Mouse (Mus musculus) embryonic facial prominence, embryonic 12.5 days (tissue): ENCODE data around the gene Rce1. TPM values are rescaled to one million over a fixed set of nuclear protein-coding genes. Genes with fewer than 3 reads are reported as not detected.
"Not testable (repeated sequence)": the region's sequence is repeated elsewhere in the genome, so short reads cannot be mapped to it uniquely, and the experiment has no call there.

Source experiments
- ATAC-seq: fragments of 200-750 bp; cut with Nextera tagmentation; 2 replicates; pipeline ENCODE4 v1.8.0; 2017; ENCODE audit not compliant: insufficient number of reproducible peaks, insufficient read depth, low FRiP score, low TSS enrichment
- H3K27ac ChIP-seq: fragments of 300-500 bp; sonication (generic); 2 replicates; pipeline ENCODE4 v1.5.1; 2016; ENCODE audit warnings: mild to moderate bottlenecking
- H3K27me3 ChIP-seq: fragments of 300-500 bp; sonication (generic); 2 replicates; pipeline ENCODE4 v1.6.1; 2016; ENCODE audit warnings: mild to moderate bottlenecking, moderate library complexity
- H3K36me3 ChIP-seq: fragments of 300-500 bp; sonication (generic); 2 replicates; pipeline ENCODE4 v1.6.1; 2016; ENCODE audit warnings: mild to moderate bottlenecking
- H3K4me1 ChIP-seq: fragments of 300-500 bp; sonication (generic); 2 replicates; pipeline ENCODE4 v1.6.1; 2016
- H3K4me2 ChIP-seq: fragments of 300-500 bp; sonication (generic); replicated peaks from 2 replicates; pipeline ENCODE4 v1.6.1; 2016; ENCODE audit warnings: mild to moderate bottlenecking, moderate library complexity
- H3K4me3 ChIP-seq: fragments of 300-500 bp; sonication (generic); 2 replicates; pipeline ENCODE4 v1.5.1; 2016; ENCODE audit warnings: mild to moderate bottlenecking
- H3K9ac ChIP-seq: fragments of 300-500 bp; sonication (generic); 2 replicates; pipeline ENCODE4 v1.6.1; 2016; ENCODE audit warnings: mild to moderate bottlenecking, moderate library complexity
- H3K9me3 ChIP-seq: fragments of 300-500 bp; sonication (generic); 2 replicates; pipeline ENCODE4 v1.6.1; 2016; ENCODE audit warnings: mild to moderate bottlenecking, moderate library complexity
- WGBS: fragments of 180-500 bp; shearing (Covaris S2); methylation state at CpG from one replicate; pipeline ENCODE4 v1.1.7; 2016; 5-methylcytosine and 5-hydroxymethylcytosine counted together
- microRNA-seq: library from miRNA; unstranded; fragments of <30 nt; microRNA quantifications from one replicate; pipeline ENCODE4, GENCODE M21; 2017
- polyA plus RNA-seq: library from polyadenylated mRNA; unstranded; fragments of >200 nt; fragmentation: Nextera tagmentation; extraction: Ambion mirVana; gene quantifications from 2 replicates; pipeline ENCODE4 v1.2.1, GENCODE M21; 2016

The Rce1 gene
- polyA plus RNA-seq, 1 experiment from 2014 or later, result 64.6 TPM

DNA sequence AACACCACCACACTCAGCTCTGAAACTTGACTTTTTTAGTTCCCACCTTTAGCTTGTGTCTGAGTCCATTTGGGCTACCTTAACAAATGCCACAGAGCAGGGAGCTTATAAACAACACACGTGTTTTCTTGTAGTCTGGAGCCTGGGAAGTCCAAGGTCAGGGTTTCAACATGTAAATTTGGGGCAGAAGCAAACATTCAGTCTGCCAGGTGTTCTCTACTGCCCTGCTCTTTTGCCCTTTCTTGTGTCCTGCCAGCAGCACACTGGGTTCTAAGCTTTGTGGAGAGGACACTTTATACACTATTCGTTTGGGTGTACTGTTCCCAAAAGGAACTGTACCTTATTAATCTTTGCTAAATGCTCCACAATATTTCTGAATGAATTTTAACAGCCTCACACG, 37.0 kb downstream of the Rce1 start:
- Histone ChIP-seq H3K27me3 (no peaks in the 10 kb centered on the region), H3K36me3 (no peaks in the 10 kb centered on the region), H3K4me3 (no peak overlapping the region), H3K4me1 (no peaks in the 10 kb centered on the region), H3K9ac (no peak overlapping the region), H3K4me2 (no peak overlapping the region), H3K27ac (no peak overlapping the region), H3K9me3 (no peaks in the 10 kb centered on the region)
- ATAC-seq, result no peak
- 70% methylated on average over 3 of the region's 3 CpGs for WGBS

DNA sequence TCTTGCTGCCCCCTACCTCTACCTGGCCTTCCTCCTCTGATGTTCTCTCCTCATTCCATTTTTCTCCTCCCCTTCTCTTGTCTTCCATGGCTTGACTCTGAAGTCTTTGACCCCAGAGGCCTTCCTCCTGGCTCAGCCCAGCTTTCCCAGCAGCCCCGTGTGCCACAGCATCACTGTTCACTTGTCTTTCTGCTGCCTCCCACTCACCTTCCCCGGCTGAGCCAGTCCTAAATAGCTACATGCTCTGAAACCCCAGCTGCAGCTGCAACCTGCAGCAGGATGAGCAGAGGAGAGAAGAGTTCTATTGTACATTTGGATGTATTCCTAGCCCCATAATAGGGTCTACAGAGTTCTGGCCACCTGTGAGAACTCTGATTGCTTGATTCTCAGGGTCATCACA, 38.0 kb downstream of the Rce1 start:
- no peak for ATAC-seq
- no peak overlapping the region for H3K27ac ChIP-seq
- H3K4me1 ChIP-seq, result no peaks in the 10 kb centered on the region
- no peaks in the 10 kb centered on the region for H3K27me3 ChIP-seq
- H3K4me3 ChIP-seq, result no peak overlapping the region
- no peaks in the 10 kb centered on the region for H3K9me3 ChIP-seq
- 59% methylated on average over 2 of the region's 2 CpGs for WGBS
- no peak overlapping the region for H3K4me2 ChIP-seq
- no peaks in the 10 kb centered on the region for H3K36me3 ChIP-seq
- H3K9ac ChIP-seq, result no peak overlapping the region

DNA sequence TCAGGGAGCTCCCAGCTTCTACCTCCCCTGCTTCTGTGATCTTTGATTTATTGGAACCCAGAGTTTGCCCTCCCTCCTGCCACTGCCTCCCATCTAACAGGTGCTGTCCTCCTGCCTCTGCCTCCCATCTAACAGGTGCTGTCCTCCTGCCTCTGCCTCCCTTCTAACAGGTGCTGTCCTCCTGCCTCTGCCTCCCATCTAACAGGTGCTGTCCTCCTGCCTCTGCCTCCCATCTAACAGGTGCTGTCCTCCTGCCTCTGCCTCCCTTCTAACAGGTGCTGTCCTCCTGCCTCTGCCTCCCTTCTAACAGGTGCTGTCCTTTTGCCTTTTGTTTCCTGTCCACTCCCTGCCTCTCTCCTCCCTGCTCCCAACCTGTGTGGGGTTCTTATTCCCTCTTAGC, 38.7 kb downstream of the Rce1 start:
- not testable (repeated sequence) for H3K4me1 ChIP-seq, H3K27ac ChIP-seq, ATAC-seq, H3K4me3 ChIP-seq, H3K9me3 ChIP-seq, H3K4me2 ChIP-seq, H3K27me3 ChIP-seq, H3K36me3 ChIP-seq, H3K9ac ChIP-seq

DNA sequence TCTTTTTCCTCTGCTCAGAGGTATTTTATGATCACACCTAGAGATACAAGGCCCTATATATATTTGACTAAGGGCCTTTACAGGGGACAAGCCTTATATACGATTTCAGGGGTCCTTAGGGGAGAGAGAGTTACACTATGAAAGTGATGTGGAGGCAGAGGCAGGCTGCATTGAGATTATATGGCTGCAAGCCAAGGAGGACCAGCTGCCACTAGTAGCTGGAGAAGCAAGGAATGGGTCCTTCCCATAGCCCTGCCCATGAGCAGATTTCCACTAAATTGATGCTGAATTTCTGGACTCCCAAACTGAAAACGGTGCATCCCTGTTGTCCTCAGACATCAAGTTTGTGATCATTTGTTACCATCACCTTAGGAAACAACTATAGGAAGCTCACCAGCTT, 41.6 kb downstream of the Rce1 start:
- H3K4me2 ChIP-seq, result no peak overlapping the region
- WGBS, result 74% methylated on average over 2 of the region's 2 CpGs
- no peak for ATAC-seq

DNA sequence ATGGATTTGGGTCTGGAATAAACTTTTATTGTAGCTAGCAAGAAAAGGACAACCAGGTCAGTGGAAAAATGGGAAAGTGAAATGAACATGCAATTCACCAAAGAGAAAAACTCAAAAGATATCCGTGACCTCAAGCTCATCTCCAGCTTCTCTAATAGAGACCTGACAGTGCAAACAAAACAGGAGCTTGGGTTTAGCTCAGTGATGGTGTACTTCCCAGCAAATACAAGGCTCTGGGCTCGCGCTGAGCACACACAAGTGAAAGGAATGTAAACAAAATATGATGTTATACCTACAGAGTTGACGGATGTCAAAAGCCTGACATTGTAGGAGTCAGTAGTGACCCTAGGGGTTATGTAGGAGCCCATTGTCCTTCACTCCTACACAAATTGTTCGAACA, 46.1 kb downstream of the Rce1 start:
- no peak for ATAC-seq
- Histone ChIP-seq H3K4me2 (no peak overlapping the region), H3K9me3 (no peaks in the 10 kb centered on the region), H3K36me3 (no peaks in the 10 kb centered on the region), H3K27ac (no peak overlapping the region), H3K9ac (no peak overlapping the region), H3K27me3 (no peaks in the 10 kb centered on the region), H3K4me3 (no peak overlapping the region), H3K4me1 (no peaks in the 10 kb centered on the region)
- 81% methylated on average over 5 of the region's 5 CpGs for WGBS

More for the DNA sequence above, 41.6 kb downstream of the Rce1 start:
- H3K27ac ChIP-seq, result no peak overlapping the region
- H3K9me3 ChIP-seq, result no peaks in the 10 kb centered on the region
- no peak overlapping the region for H3K4me3 ChIP-seq
- H3K36me3 ChIP-seq, result no peaks in the 10 kb centered on the region
- no peaks in the 10 kb centered on the region for H3K27me3 ChIP-seq
- H3K4me1 ChIP-seq, result no peaks in the 10 kb centered on the region
- H3K9ac ChIP-seq, result no peak overlapping the region

DNA sequence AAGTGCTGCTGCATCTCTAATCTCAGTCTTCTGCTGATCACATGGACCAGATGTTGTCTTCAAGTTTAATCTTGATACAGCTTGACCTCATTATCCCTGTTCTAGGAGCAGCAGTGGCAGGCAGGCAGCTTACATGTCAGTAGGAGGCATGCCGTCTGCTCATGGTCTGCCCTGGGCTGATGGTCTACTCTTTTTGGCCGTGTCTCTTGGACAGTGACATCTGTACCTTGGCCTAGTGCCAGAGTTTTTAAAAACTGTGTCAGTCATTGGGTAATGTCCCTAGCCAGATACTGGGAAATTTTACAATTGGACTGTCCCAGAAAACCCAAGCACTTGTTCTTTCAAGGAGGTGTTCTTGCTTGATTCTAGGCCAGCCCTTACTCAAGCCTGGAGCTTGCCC, 46.6 kb downstream of the Rce1 start:
- WGBS, result 65% methylated on average over 2 of the region's 2 CpGs
- no peak overlapping the region for H3K9ac ChIP-seq
- H3K27me3 ChIP-seq, result no peaks in the 10 kb centered on the region
- no peak overlapping the region for H3K4me3 ChIP-seq
- H3K4me2 ChIP-seq, result no peak overlapping the region
- H3K9me3 ChIP-seq, result no peaks in the 10 kb centered on the region
- ATAC-seq, result no peak
- H3K27ac ChIP-seq, result no peak overlapping the region
- no peaks in the 10 kb centered on the region for H3K36me3 ChIP-seq
- no peaks in the 10 kb centered on the region for H3K4me1 ChIP-seq

DNA sequence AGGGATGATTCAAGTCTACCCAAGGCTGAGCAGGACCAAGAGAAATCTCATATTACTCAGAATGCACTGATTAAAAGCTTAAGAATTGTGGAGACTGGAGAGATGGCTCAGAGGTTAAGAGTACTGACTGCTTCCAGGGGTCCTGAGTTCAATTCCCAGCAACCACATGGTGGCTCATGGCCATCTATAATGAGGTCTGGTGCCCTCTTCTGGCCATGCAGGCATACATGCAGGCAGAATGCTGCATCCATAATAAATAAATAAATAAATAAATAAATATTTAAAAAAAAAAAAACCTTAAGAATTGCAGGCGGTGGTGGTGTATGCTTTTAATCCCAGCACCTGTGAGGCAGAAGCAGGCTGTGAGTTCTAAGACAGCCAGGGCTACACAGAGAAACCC, 52.2 kb downstream of the Rce1 start:
- no peak overlapping the region for H3K4me3 ChIP-seq
- H3K36me3 ChIP-seq, result no peaks in the 10 kb centered on the region
- H3K9me3 ChIP-seq, result no peaks in the 10 kb centered on the region
- ATAC-seq, result no peak
- no peaks in the 10 kb centered on the region for H3K4me1 ChIP-seq
- no peak overlapping the region for H3K4me2 ChIP-seq
- no peak overlapping the region for H3K27ac ChIP-seq
- no peak overlapping the region for H3K9ac ChIP-seq
- no peaks in the 10 kb centered on the region for H3K27me3 ChIP-seq
- 85% methylated on average over 1 of the region's 1 CpGs for WGBS

Small RNA genes lying within 50 kb of the gene (microRNA-seq; reads per million reads assigned to microRNA genes)
- gene Mir6986, result not detected

Other genes with a start within 250 kb of the Rce1 start
- gene Kdm2a, start 227.4 kb downstream of the Rce1 start, polyA plus RNA-seq, result 61.6 and 65.4 TPM in 2 replicates
- 36.6 and 47.2 TPM in 2 replicates for gene Rhod, start 186.2 kb downstream of the Rce1 start, polyA plus RNA-seq
- gene Syt12, start 148.2 kb downstream of the Rce1 start, polyA plus RNA-seq, result 2.1 and 2.3 TPM in 2 replicates
- not detected in 2 replicates for gene 2010003K11Rik, start 127.1 kb downstream of the Rce1 start, polyA plus RNA-seq
- gene Pcx, start 115.2 kb downstream of the Rce1 start, polyA plus RNA-seq, result 30.6 and 32.1 TPM in 2 replicates
- 15.1 and 16.3 TPM in 2 replicates for gene Lrfn4, start 10.0 kb downstream of the Rce1 start, polyA plus RNA-seq
- gene Gm960, start 73.0 kb upstream of the Rce1 start, polyA plus RNA-seq, result 4.7 and 7.7 TPM in 2 replicates
- 5.2 and 6.1 TPM in 2 replicates for gene Sptbn2, start 85.5 kb upstream of the Rce1 start, polyA plus RNA-seq
- 112 and 118 TPM in 2 replicates for gene Rbm4b, start 130.9 kb upstream of the Rce1 start, polyA plus RNA-seq
- gene Rbm4, start 168.3 kb upstream of the Rce1 start, polyA plus RNA-seq, result 86.8 and 89.3 TPM in 2 replicates
- 34.2 and 45.1 TPM in 2 replicates for gene Gm21992, start 186.0 kb upstream of the Rce1 start, polyA plus RNA-seq
- gene Rbm14, start 186.0 kb upstream of the Rce1 start, polyA plus RNA-seq, result 104 and 110 TPM in 2 replicates
- 53.8 and 57.3 TPM in 2 replicates for gene Ccs, start 213.7 kb upstream of the Rce1 start, polyA plus RNA-seq
- gene Ccdc87, start 213.7 kb upstream of the Rce1 start, polyA plus RNA-seq, result 0.18 and 0.24 TPM in 2 replicates
- gene Ctsf, start 229.5 kb upstream of the Rce1 start, polyA plus RNA-seq, result 37.6 and 45.1 TPM in 2 replicates